Mouse (Mus musculus) neural tube, embryonic 10.5 days (tissue): ENCODE measurements at regions not wholly inside any gene's neighbourhood (a gene's known extent, or its start where the extent isn't known, plus 50 kb on each side); places are given as distances from the start of the nearest gene placed in this dataset.
A peak's percentile ranks its signal among the peaks of the same experiment; 100 is the strongest.

Experiments
- DNase-seq: peaks from one replicate; pipeline ENCODE4 v3.0.0-alpha.2; 2017; ENCODE audit warnings: low spot score; ENCODE audit errors: extremely low spot score

DNA sequence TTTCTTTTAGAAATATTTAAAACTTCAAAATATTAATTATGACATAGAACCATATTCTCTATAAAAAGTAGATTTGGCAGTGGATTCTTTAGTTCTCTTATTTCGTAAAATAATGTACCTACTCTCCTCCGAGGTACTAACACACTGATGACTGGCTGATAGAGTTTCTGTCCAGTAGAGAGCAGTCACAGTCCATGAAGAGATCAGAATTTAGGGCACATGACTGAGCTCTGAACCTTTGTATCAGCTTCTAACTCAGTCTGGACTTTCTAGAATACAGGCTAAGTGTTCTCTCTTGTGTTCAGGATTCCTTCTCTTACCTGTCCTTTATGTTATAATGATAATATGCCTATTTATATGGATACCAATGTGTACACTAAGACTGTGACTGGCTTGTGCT lies 494.3 kb downstream of the Cd109 start:
- no peak for DNase-seq

DNA sequence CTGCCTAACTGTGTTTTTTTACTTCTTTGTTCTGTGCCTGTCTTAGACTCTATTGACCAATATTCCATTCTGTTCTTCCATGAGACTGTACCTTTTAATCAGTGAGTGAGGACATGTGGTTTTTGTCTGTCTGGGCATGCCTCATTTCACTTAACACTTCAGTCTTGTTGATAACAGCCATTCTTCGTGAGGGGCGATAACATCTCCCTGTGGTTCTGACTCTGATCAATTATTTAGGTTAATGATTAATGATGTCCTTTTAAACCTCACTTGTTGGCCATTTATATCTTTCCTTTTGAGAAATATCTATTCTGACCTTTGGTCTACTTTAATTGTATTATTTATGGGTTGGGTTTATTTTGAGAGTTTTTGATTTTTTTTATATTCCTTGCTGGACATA lies 496.0 kb downstream of the Cd109 start:
- DNase-seq: no peak

DNA sequence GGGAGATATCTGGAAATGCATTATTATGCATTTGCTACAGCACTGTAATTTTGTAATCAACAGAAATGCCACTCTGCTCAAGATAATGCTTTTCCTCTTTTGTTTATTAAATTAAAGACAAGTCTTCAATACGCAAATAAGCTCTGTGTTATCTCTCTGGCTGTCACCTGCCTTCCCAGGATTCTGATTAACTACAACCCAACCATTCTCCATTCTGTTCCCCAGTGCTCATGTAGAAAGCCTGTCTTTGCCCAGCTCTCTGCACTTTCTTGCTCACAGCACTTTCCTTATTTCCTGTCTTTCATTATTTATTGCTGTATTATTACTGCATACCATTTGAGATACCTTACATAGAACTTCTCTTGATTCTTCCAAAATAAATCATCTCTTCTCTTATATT lies 525.6 kb downstream of the Cd109 start:
- no peak for DNase-seq

DNA sequence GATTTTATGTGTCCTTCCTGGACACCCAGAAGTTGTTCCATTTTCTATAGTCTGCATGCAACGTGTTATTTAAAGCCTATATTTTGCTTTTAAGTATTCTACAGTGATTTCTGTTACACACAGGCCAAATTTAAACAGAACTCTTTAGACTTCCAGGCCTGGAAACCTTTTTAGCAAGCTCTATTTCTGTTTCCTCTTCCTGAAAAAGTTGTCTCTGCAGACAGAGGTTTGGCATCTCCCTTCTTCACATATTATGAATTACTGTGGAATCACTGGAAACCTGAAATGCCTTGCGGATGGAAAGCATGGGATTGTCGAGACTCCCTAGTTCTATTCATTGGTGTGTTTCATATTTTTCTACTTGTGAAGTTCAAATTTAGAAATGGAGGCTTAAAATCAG lies 530.7 kb downstream of the Cd109 start:
- no peak for DNase-seq

DNA sequence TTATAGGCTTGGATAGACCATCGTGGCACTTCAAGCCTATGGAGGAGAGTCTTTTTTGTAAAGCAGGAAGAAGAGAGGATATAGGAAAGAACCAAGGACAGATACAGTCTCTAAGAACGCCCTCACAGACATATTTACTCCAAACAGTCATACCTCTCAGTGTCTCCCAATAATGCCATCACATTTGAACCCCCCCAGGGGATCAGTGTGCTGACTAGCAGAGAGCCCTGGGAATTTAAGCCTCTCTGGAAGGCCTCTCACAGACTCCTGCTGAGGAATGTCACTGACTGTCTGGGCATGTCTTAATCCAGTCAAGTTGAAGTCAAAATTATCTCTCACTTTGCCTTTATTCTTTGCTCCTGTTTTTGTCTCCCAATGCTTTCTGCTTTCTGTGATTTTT lies 550.2 kb downstream of the Cd109 start:
- DNase-seq: no peak

DNA sequence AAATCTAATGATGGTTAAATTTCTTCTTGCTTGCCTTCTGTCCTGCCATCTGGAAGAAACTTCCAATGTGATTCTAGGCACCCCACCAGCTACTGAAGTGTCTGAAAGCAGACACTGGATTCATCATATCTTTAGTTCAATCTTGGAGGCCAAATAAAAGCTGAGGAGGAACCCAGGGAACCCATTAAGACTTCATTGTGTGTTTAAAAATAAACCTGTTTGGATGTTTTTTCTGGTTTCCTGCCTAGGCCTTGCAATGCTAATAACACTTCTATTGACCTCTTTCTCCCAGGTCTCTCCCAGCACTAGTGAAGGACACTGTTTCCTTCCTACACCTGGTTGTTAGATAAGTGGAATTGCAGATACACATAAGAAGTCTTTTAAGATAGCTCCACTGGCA lies 545.6 kb downstream of the Col12a1 start:
- DNase-seq: no peak

DNA sequence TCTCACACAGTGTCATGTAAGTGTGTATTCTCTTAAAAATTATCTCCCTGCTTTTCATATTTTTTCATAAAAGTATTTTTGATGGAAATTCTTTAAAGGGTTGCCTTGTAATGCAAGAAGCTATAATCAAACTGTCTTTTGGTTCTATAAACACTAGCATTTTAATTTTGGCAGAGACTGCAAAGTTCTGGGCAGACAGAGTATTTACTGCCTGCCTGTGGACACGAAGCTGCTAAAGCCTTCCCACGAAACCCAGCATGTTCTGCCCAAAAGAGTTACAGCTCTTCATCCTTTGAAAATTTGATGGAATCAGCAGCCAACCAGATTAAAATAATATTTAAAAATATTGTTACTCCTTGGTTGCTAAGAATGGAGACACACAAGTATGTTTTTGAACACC lies 538.7 kb downstream of the Col12a1 start:
- no peak for DNase-seq

DNA sequence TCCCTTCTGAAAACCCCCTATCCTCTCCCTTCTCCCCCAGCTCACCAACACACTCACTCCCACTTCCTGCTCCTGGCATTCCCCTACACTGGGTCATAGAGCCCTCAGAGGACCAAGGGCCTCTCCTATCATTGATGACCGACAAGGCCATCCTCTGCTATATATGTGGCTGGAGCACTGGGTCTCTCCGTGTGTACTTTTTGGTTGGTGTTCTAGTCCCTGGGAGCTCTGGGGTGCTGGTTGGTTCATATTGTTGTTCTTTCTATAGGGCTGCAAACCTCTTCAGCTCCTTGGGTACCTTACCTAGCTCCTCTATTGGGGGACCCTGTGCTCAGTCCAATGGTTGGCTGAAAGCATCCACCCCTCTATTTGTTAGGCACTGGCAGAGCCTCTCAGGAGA lies 523.2 kb downstream of the Col12a1 start:
- no peak for DNase-seq

DNA sequence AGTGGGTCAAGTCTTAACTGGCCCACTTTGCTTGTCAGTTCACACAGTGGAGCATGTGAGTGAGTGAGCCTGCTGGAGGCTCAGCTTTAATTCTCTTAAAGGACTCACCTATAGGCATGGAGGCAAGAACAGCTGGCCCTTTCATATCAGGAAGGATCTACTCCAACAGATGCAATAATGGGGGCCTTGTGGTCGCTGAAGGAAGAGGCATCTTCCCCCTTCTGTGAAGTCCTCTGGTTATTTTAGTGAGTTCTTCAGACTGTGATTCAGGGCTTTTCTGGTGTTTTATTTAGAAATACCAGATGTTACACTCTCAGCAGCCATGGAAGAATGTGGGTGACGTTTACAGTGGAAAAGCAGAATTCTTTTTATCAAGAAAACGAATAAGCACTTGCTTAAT lies 516.9 kb downstream of the Col12a1 start:
- no peak for DNase-seq

DNA sequence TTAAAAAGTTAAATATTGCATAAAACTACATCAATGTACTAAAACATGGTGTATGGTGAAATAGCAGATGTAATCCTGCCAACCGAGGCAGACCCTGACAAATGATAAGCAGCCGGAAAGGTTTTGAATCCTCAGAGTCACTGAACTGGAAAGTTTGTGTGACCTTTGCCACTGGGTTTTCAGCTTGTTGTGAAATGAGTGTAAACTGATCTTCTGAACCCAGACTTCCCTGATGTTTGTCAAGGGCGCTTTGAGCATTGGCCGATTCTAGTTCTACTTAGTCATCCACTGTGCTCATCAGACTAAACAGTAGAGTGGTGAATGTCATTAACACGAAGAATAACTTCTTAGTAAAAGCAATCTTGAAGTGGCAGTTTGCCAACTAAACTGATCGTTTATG lies 505.3 kb downstream of the Col12a1 start:
- DNase-seq: peak; percentile 20

DNA sequence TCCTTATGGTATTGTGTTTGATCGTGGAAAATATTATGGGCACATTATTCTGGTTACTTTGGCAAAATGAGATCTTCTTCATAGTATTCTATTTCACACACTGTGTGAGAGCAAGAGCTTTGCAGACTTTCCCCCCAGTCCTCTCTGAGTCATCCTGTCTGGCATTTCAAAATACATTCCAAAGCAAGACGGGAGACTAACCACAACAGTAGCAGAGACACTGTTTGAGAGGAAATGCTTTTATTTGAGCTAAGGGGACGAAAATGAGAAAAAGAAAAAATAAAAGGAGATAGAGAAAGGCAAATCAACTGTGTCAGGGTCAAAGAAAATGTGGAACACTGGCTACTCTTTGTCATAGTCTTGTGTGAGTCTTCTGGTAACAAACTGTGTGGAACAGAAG lies 502.6 kb downstream of the Col12a1 start:
- DNase-seq: no peak

DNA sequence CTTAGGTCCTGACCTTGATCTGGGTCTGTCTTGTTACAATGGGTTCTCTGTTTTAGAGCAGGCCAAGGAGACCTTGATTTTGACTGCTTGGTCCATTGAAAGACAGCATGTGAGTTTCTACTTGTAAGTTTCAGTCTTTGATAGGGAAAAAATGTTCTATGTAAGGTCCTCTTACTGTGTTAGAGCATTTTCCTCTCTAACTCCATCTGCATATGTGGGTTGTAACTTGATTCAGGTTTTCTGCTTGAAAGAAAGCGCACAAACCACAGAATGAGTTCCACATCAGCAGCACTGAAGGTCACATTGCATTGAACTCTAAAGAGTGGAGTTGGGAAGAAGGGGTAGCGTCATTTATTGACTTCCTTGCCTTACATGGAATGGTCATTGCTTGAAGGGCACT lies 502.2 kb downstream of the Col12a1 start:
- DNase-seq: no peak

DNA sequence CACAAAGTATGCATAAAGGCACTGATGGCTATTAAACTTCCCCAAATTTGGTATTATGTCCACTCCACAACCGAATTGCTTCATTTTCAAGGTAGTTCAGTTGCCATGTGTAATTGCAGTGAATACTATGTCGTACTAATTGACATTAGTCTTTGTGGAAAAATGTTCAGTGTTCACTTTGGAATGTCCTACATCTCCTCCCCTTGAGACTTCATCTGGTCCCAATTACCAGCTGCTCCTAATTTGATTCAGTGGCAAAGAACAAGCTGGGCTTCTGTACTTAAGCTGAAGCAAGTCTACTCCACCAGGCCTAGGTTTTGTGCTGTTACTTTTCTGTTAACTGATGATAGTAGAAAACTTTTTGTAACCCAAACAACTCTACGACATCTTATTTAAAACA lies 485.6 kb downstream of the Col12a1 start:
- no peak for DNase-seq

DNA sequence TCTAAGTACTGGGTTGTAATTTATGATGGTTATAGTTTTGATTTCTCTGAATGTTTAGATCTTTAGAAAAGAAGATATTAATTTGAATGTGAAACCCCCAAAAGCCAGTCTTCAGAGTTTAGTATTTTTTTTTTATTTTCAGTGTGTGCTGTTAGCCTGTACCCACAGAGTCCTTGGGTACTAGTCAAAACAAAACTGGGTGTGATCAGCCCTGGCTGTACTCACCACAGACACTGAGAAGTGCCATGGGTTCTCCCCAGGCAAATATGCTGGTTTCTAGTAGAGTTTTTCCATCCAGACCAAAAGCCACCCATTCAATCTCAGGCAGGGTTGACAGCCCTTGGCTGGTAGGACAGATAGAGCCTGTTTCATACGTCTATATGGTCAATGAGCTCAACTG lies 484.9 kb downstream of the Col12a1 start:
- DNase-seq: no peak

DNA sequence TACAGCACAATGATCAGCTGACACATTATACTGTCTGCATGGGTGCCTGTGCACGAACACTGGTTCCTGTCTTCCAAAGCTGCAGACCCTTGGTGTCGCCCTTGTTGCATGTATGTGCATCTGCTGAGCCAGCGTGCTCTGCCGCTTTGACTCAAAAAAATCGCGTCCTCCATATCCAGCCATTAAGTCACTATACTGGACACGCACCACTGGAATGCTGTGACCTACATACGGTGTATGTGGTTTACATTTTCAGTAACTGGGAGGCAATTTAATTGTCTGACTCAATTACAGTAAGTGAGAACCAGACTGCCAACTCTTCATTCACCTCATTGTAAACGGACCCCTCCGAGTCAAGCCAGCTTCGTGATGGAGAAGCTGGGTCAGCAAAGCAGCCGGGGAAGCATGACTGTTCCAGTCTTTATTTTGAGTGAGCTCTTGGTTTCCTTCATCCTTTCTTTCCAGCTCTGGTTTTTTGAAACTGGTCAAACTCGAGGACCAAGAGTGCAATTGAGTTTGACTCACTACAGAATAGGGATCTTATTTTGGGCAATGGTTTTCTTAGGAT lies 448.9 kb downstream of the Col12a1 start:
- no peak for DNase-seq

DNA sequence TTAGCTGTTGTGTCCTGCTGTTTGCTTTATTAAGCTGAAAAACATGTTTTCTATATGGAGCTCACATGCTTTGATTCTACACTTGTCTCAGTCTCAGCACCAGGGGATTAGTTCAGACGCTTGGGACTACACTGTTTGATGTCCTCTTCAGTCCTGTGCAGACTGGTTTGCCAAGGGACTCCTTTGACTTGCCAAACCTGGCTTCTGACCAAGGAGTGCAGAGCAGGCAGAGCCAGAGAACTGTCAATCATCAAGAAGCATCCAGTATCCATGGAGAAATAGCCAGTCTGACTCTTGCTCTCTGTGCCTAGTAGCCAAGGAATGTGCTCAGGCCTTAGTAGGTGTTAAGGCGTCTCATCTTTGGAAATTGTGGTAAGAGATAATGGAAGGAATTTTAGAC lies 448.4 kb downstream of the Col12a1 start:
- no peak for DNase-seq

DNA sequence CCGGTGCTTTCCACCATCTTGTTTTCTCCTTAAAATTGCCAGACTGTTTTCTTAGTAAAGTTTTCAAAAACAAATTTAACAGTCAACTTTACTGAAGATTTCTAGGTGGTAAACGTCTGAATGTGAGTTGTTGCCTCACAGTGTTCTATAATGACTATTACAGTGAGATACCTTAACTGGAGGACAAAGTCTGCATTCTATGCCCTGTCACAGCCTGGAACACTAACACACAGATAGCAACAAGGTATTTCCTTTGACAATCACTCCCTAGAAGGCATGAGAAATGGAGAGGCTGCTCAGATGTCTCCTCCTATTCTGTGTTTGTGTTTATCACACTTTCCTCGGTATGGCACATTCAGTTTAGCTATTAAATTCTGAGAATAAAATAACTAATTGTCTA lies 430.8 kb downstream of the Col12a1 start:
- no peak for DNase-seq

DNA sequence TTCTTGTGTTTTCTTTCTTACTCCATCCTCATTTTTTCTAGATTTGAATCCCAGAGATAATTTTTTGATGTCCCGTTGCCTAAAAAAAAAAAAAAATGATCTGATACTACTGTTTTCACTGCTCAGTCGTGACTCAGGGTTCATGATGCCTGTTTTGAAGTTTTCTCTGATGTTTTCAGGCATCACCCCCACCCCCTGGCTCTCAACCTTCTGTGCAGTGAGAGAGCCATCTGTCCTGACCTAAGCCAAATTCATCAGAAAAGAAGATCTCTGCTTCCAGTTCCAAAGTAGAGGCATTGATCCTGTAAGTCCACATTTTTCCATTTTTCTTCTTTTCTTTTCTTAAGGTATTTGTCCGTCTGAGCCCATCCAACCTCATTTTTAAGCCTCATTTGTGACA lies 423.3 kb downstream of the Col12a1 start:
- DNase-seq: no peak

DNA sequence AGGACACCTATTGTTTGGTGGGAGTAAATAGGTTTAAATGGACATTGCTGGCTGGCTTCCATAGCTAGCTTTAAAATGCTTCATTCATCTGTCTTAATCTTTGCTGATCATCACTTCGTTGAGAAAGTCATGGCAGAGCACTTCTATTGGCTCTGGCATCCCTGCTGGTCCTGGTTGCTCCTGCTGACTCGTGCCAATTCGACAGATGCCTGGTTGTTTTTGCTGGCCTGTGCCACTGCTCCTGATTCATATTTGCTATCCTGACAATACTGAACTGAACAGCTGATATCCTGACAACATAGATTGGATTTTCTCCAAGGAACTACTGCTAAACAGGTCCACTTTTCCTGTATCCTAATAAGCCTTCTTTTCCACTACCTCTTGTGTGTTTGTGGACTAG lies 417.1 kb downstream of the Col12a1 start:
- no peak for DNase-seq

DNA sequence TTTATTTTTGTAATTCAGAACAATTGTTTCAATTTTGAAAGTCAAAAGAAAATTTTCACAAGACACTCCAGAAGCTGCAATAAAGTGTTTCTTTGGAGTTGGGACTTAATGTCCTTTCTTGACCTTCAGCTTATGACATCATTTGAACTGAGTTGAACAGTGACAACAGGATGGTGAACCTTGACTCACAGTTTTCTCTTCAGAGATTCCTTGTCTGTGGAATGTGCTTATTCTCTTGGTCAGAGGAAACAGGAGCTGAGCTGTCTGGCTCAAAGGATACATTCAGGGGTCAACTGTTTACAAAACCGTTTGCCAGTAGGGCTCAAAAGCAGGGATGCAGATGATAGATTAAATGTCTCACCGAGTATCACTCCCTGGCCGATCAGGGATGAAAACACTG lies 408.0 kb downstream of the Col12a1 start:
- no peak for DNase-seq

DNA sequence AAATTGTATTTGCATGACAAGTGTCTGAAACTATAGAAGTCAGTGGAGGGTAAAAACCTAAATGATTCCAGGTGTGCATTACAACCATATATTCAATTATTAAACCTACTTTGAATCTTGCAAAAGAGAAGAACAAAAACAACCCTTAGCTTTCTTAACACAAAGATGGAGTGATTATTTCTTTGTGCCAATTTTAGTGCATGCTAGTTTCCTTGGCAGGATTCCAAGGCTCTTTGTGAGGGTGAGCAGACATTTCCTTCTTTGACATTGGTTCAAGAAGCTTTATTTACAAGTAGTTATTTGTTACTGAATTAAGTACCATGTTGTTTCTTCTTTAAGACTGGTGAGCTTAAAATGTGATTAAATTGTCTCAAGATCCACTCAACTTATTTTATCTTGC lies 401.2 kb downstream of the Col12a1 start:
- no peak for DNase-seq

DNA sequence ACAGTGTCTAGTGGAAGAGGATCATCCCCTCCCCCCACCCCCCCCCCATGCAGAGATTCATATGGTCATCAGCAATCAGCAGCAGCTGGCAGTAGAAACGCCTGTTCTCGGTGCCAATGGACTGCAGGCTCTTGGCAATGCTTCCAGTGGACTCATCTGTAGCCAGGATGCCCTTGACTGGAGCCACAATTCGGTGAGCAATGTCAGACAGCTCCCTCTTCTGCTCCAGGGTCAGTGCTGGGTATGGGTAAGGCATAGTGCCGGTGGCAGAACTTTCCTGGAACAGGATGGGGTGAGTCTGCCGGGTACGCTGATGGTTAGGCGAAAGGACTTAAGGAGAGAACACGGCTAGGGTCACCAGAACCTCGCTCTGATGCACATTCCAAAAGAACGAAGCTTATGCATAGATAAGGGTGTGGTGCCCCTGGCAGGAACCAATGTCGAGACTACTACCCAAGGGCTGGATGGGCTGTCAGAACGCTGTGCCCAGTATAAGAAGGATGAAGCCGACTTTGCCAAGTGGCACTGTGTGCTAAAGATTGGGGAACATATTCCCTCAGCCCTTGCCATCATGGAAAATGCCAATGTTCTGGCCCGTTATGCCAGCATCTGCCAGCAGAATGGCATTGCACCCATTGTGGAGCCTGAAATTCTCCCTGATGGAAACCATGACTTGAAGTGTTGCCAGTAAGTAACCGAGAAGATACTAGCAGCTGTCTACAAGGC lies 372.1 kb downstream of the Col12a1 start:
- no peak for DNase-seq

DNA sequence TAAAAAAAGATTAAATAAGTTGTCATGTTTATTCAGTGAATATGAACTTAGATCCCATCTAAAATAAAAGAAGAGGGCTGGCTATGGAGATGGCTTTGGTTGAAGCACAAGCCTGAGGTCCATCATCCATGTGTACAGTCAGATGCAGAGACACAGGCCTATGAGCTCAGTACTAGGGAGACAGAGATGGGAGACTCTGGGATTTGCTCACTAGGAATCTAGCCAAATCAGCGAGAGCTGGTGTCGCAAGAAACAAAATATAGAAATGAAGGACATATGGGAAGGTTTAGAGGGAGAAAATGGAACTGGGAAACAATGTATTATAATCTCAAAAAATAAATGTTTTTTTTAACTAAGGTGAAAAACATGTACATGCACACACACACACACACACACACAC lies 326.6 kb downstream of the Col12a1 start:
- no peak for DNase-seq

DNA sequence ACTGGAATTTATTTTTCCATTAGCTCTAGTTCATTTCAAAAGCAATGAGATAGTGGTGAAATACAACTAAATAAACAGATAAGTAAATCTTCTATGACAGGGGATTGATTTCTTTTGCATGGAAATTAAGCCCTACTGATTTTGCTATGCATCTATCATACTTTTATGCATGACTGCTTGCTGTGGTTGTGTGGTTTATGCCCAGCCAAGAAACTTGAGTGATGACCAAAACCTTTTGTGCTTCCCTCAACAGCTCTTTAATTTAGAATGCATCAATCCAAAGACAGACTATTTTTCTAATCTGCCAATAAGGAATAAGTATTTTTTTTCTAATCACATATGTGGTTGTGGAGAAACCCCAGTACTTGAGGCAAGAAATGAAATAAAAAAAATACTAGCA lies 303.6 kb downstream of the Col12a1 start:
- DNase-seq: no peak
